Mouse (Mus musculus) forebrain, postnatal 0 days (tissue): ENCODE results near the gene Map4k3. TPM values are rescaled to one million over a fixed set of nuclear protein-coding genes. Genes with fewer than 3 reads are reported as not detected.

ENCODE experiments used
- ATAC-seq: fragments of 200-750 bp; cut with Nextera tagmentation; 2 replicates; pipeline ENCODE4 v1.8.0; 2017; ENCODE audit warnings: mild to moderate bottlenecking, moderate library complexity
- DNase-seq: peaks from one replicate; pipeline ENCODE4 v3.0.0-alpha.2; 2015
- H3K27ac ChIP-seq: fragments of 300-500 bp; sonication (generic); 2 replicates; pipeline ENCODE4 v1.5.1; 2014; ENCODE audit warnings: low read depth, mild to moderate bottlenecking, antibody characterized with exemption, low read length, moderate library complexity, mixed read lengths
- H3K27me3 ChIP-seq: fragments of 300-500 bp; sonication (generic); 2 replicates; pipeline ENCODE4 v1.6.1; 2014; ENCODE audit warnings: mild to moderate bottlenecking, low read length, mixed read lengths; ENCODE audit not compliant: insufficient read depth
- H3K36me3 ChIP-seq: fragments of 300-500 bp; sonication (generic); 2 replicates; pipeline ENCODE4 v1.6.1; 2014; ENCODE audit warnings: mild to moderate bottlenecking, moderate library complexity; ENCODE audit not compliant: insufficient read depth
- H3K4me1 ChIP-seq: fragments of 300-500 bp; sonication (generic); 2 replicates; pipeline ENCODE4 v1.6.1; 2014; ENCODE audit warnings: antibody characterized with exemption; ENCODE audit not compliant: insufficient read depth
- H3K4me2 ChIP-seq: fragments of 300-500 bp; sonication (generic); 2 replicates; pipeline ENCODE4 v1.6.1; 2014; ENCODE audit warnings: low read depth, mild to moderate bottlenecking, moderate library complexity
- H3K4me3 ChIP-seq: fragments of 300-500 bp; sonication (generic); 2 replicates; pipeline ENCODE4 v1.5.1; 2014; ENCODE audit warnings: low read depth, low read length, mixed read lengths
- H3K9ac ChIP-seq: fragments of 300-500 bp; sonication (generic); 2 replicates; pipeline ENCODE4 v1.6.1; 2014; ENCODE audit warnings: mild to moderate bottlenecking
- H3K9me3 ChIP-seq: fragments of 300-500 bp; sonication (generic); 2 replicates; pipeline ENCODE4 v1.6.1; 2016; ENCODE audit warnings: low read length
- CTCF ChIP-seq: sonication (generic); IDR thresholded peaks from 2 replicates; pipeline ENCODE4 v1.5.1; 2016; ENCODE audit warnings: antibody characterized with exemption, control low read depth, low read depth
- WGBS: fragments of 180-500 bp; shearing (Covaris S2); extraction: QIAGEN DNeasy Blood & Tissue Kit; methylation state at CpG from one replicate; pipeline ENCODE4 v1.1.7; 2014; 5-methylcytosine and 5-hydroxymethylcytosine counted together
- polyA plus RNA-seq: library from polyadenylated mRNA; unstranded; fragments of >200 nt; fragmentation: Nextera tagmentation; extraction: Ambion mirVana; gene quantifications from 2 replicates; pipeline ENCODE4 v1.2.1, GENCODE M21; 2015
- total RNA-seq: library from RNA; depleted of rRNA; stranded (reverse); fragments of >200 nt; gene quantifications from 2 replicates; pipeline ENCODE4 v1.2.3, GENCODE M21; 2014

Gene Map4k3
- total and polyA plus RNA-seq, 2 experiments from 2014 or later = 17.9 to 76.9 TPM

- Histone ChIP-seq H3K9me3 (no peaks in the 10 kb centered on the region), H3K4me2 (no peak overlapping the region), H3K27ac (no peak overlapping the region), H3K9ac (no peak overlapping the region), H3K4me1 (no peaks in the 10 kb centered on the region), H3K36me3 (0 out of 2 replicates have a peak, but pooled peaks cover 6% of the 10 kb centered on the region), H3K27me3 (no peaks in the 10 kb centered on the region), H3K4me3 (no peak overlapping the region)
- 77% methylated on average over 4 of the region's 4 CpGs for WGBS
- TF ChIP-seq CTCF = no peak
- DNase-seq (no peak), ATAC-seq (no peak)
These were observed 64.7 kb downstream of the Map4k3 start for GRCm38 (mm10) chr17:80663623-80664022.

- no peak for ATAC-seq
- 93% methylated on average over 7 of the region's 7 CpGs for WGBS
These were observed 65.3 kb downstream of the Map4k3 start for GRCm38 (mm10) chr17:80662836-80663620.

GRCm38 (mm10) chr17:80661896-80662295, 66.4 kb downstream of the Map4k3 start:
- H3K4me2 ChIP-seq = no peak overlapping the region
- no peaks in the 10 kb centered on the region for H3K4me1 ChIP-seq
- H3K27me3 ChIP-seq = no peaks in the 10 kb centered on the region
- no peak overlapping the region for H3K9ac ChIP-seq
- no peak for TF ChIP-seq CTCF
- H3K9me3 ChIP-seq = no peaks in the 10 kb centered on the region
- WGBS = 66% methylated on average over 3 of the region's 3 CpGs
- ATAC-seq (no peak), DNase-seq (no peak)
- H3K4me3 ChIP-seq = no peak overlapping the region
- no peak overlapping the region for H3K27ac ChIP-seq
- H3K36me3 ChIP-seq = 0 out of 2 replicates have a peak, but pooled peaks cover 6% of the 10 kb centered on the region

More at GRCm38 (mm10) chr17:80662836-80663620, 65.3 kb downstream of the Map4k3 start:
- DNase-seq = no peak
- no peak overlapping the region for H3K4me2 ChIP-seq
- no peaks in the 10 kb centered on the region for H3K27me3 ChIP-seq
- H3K9ac ChIP-seq = no peak overlapping the region
- H3K9me3 ChIP-seq = no peaks in the 10 kb centered on the region
- no peak for TF ChIP-seq CTCF
- H3K4me1 ChIP-seq = no peaks in the 10 kb centered on the region
- H3K4me3 ChIP-seq = no peak overlapping the region
- H3K36me3 ChIP-seq = 0 out of 2 replicates have a peak, but pooled peaks cover 6% of the 10 kb centered on the region
- no peak overlapping the region for H3K27ac ChIP-seq

- Histone ChIP-seq H3K27ac (no peak overlapping the region), H3K36me3 (0 out of 2 replicates have a peak, but pooled peaks cover 6% of the 10 kb centered on the region), H3K9ac (no peak overlapping the region), H3K9me3 (no peaks in the 10 kb centered on the region), H3K27me3 (no peaks in the 10 kb centered on the region), H3K4me2 (no peak overlapping the region), H3K4me3 (no peak overlapping the region), H3K4me1 (no peaks in the 10 kb centered on the region)
- no peak for TF ChIP-seq CTCF
- no peak for ATAC-seq
- 61% methylated on average over 15 of the region's 15 CpGs for WGBS
- no peak for DNase-seq
These were observed 67.4 kb downstream of the Map4k3 start for GRCm38 (mm10) chr17:80660707-80661380.

- DNase-seq (no peak), ATAC-seq (no peak)
- H3K27ac ChIP-seq = no peak overlapping the region
- H3K4me3 ChIP-seq = no peak overlapping the region
- no peak overlapping the region for H3K4me2 ChIP-seq
- H3K4me1 ChIP-seq = no peaks in the 10 kb centered on the region
- H3K36me3 ChIP-seq = 0 out of 2 replicates have a peak, but pooled peaks cover 6% of the 10 kb centered on the region
- no peak for TF ChIP-seq CTCF
- WGBS = 29% methylated on average over 2 of the region's 2 CpGs
- no peaks in the 10 kb centered on the region for H3K9me3 ChIP-seq
- no peaks in the 10 kb centered on the region for H3K27me3 ChIP-seq
- no peak overlapping the region for H3K9ac ChIP-seq
These were observed 68.1 kb downstream of the Map4k3 start for GRCm38 (mm10) chr17:80660234-80660633.

GRCm38 (mm10) chr17:80659821-80660220, 68.5 kb downstream of the Map4k3 start:
- H3K27ac ChIP-seq = no peak overlapping the region
- no peak overlapping the region for H3K4me3 ChIP-seq
- no peaks in the 10 kb centered on the region for H3K27me3 ChIP-seq

GRCm38 (mm10) chr17:80654323-80654722, 74.0 kb downstream of the Map4k3 start:
- no peak for DNase-seq
- Histone ChIP-seq H3K27ac (no peak overlapping the region), H3K36me3 (peaks cover 18% of the 10 kb centered on the region; the same call in 1 of the 2 replicates), H3K9me3 (no peaks in the 10 kb centered on the region), H3K4me1 (no peaks in the 10 kb centered on the region), H3K27me3 (no peaks in the 10 kb centered on the region), H3K4me3 (no peak overlapping the region), H3K4me2 (no peak overlapping the region), H3K9ac (no peak overlapping the region)
- ATAC-seq = no peak
- 87% methylated on average over 3 of the region's 3 CpGs for WGBS
- TF ChIP-seq CTCF = no peak

More at GRCm38 (mm10) chr17:80659821-80660220, 68.5 kb downstream of the Map4k3 start:
- Histone ChIP-seq H3K36me3 (0 out of 2 replicates have a peak, but pooled peaks cover 6% of the 10 kb centered on the region), H3K9ac (no peak overlapping the region), H3K4me2 (no peak overlapping the region), H3K4me1 (no peaks in the 10 kb centered on the region), H3K9me3 (no peaks in the 10 kb centered on the region)
- DNase-seq (no peak), ATAC-seq (no peak)
- 72% methylated on average over 5 of the region's 5 CpGs for WGBS
- no peak for TF ChIP-seq CTCF
